Mouse (Mus musculus) liver, embryonic 16.5 days (tissue): ENCODE measurements around the gene Srsf5. TPM values are rescaled to one million over a fixed set of nuclear protein-coding genes. Genes with fewer than 3 reads are reported as not detected.

ENCODE experiments used
- ATAC-seq: fragments of 200-750 bp; cut with Nextera tagmentation; 2 replicates; pipeline ENCODE4 v1.8.0; 2017; ENCODE audit warnings: low read depth, mild to moderate bottlenecking, moderate number of reproducible peaks, moderate library complexity
- H3K27ac ChIP-seq: fragments of 300-500 bp; sonication (generic); 2 replicates; pipeline ENCODE4 v1.5.1; 2014; ENCODE audit warnings: mild to moderate bottlenecking, low read length
- H3K27me3 ChIP-seq: fragments of 300-500 bp; sonication (generic); 2 replicates; pipeline ENCODE4 v1.6.1; 2014; ENCODE audit warnings: low read depth, low read length, mixed read lengths; ENCODE audit not compliant: control insufficient read depth, insufficient read depth
- H3K36me3 ChIP-seq: fragments of 300-500 bp; sonication (generic); 2 replicates; pipeline ENCODE4 v1.6.1; 2014; ENCODE audit warnings: mild to moderate bottlenecking; ENCODE audit not compliant: control insufficient read depth, insufficient read depth
- H3K4me1 ChIP-seq: fragments of 300-500 bp; sonication (generic); 2 replicates; pipeline ENCODE4 v1.6.1; 2014; ENCODE audit warnings: low read depth, low read length, mixed read lengths; ENCODE audit not compliant: control insufficient read depth
- H3K4me2 ChIP-seq: fragments of 300-500 bp; sonication (generic); 2 replicates; pipeline ENCODE4 v1.6.1; 2014; ENCODE audit warnings: low read depth, low read length, mixed read lengths
- H3K4me3 ChIP-seq: fragments of 300-500 bp; sonication (generic); 2 replicates; pipeline ENCODE4 v1.5.1; 2014; ENCODE audit warnings: low read depth, mild to moderate bottlenecking, low read length
- H3K9ac ChIP-seq: fragments of 300-500 bp; sonication (generic); 2 replicates; pipeline ENCODE4 v1.6.1; 2014; ENCODE audit warnings: low read depth, low read length
- H3K9me3 ChIP-seq: fragments of 300-500 bp; sonication (generic); replicated peaks from 2 replicates; pipeline ENCODE4 v1.6.1; 2016; ENCODE audit warnings: low read length; ENCODE audit not compliant: control insufficient read depth
- WGBS: fragments of 180-500 bp; shearing (Covaris S2); extraction: QIAGEN DNeasy Blood & Tissue Kit; methylation state at CpG from one replicate; pipeline ENCODE4 v1.1.7; 2014; ENCODE audit not compliant: insufficient replicate concordance; 5-methylcytosine and 5-hydroxymethylcytosine counted together
- polyA plus RNA-seq: library from polyadenylated mRNA; unstranded; fragments of >200 nt; fragmentation: Nextera tagmentation; extraction: Ambion mirVana; gene quantifications from 2 replicates; pipeline ENCODE4 v1.2.1, GENCODE M21; 2015

Srsf5 gene
- polyA plus RNA-seq, 1 experiment from 2014 or later, result 273 TPM

DNA sequence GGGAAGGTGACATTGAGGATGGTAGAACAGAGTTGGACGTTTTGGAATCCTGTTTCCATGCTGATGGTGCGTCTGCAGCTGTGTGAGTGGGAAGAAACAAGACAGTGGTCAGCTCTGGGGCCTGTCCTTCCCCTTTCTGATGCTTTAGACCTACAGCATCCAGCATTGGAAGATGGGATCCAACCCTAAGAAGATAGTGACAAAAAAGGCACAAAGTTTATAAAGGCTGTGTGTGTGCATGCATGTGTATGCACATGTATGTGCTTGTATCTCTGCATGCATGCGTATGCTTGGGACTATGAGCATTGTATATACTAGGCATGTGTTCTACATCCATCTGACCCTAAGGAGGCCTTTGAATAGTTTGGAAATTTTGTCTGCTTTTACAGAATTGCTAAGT is 10.7 kb downstream of the Srsf5 start:
- peaks cover under 1% of the 10 kb centered on the region for H3K4me1 ChIP-seq
- 81% methylated on average over 3 of the region's 3 CpGs for WGBS
- no peak overlapping the region for H3K27ac ChIP-seq
- H3K9me3 ChIP-seq, result no peaks in the 10 kb centered on the region
- no peak overlapping the region for H3K4me3 ChIP-seq
- H3K9ac ChIP-seq, result no peak overlapping the region
- H3K4me2 ChIP-seq, result no peak overlapping the region
- no peak for ATAC-seq
- no peaks in the 10 kb centered on the region for H3K27me3 ChIP-seq
- H3K36me3 ChIP-seq, result peaks cover 82% of the 10 kb centered on the region

- Histone ChIP-seq H3K4me2 (no peak overlapping the region), H3K27ac (no peak overlapping the region), H3K27me3 (no peaks in the 10 kb centered on the region), H3K4me3 (no peak overlapping the region), H3K36me3 (peaks cover 65% of the 10 kb centered on the region), H3K4me1 (no peaks in the 10 kb centered on the region; the same call in 1 of the 2 replicates), H3K9me3 (no peaks in the 10 kb centered on the region), H3K9ac (no peak overlapping the region)
- 84% methylated on average over 4 of the region's 4 CpGs for WGBS
- ATAC-seq, result no peak
Observed at GRCm38 (mm10) chr12:80957961-80958360, 12.7 kb downstream of the Srsf5 start.

DNA sequence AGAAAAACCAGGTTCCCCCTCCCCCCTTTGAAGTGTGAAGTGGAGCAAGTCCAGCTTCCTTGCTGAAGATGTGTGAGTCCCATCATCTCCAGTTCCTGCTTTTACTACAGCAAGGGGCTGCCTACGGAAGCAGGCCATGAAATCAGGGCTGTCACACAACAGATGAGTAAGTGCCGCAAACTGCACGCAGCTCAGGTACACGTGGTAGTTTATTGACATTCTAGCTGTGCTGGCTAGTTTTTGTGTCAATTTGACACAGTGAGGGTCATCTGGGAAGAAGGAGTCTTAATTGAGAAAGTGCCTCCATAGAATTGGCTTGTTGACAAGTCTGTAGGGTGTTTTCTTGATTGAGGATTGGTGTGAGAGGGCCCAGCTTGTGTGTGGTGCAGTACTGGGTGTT is 17.3 kb downstream of the Srsf5 start:
- Histone ChIP-seq H3K9me3 (no peaks in the 10 kb centered on the region), H3K36me3 (peaks cover 19% of the 10 kb centered on the region), H3K9ac (no peak overlapping the region), H3K27ac (no peak overlapping the region), H3K4me1 (no peaks in the 10 kb centered on the region), H3K27me3 (no peaks in the 10 kb centered on the region), H3K4me2 (no peak overlapping the region), H3K4me3 (no peak overlapping the region)
- no peak for ATAC-seq
- 78% methylated on average over 4 of the region's 4 CpGs for WGBS

DNA sequence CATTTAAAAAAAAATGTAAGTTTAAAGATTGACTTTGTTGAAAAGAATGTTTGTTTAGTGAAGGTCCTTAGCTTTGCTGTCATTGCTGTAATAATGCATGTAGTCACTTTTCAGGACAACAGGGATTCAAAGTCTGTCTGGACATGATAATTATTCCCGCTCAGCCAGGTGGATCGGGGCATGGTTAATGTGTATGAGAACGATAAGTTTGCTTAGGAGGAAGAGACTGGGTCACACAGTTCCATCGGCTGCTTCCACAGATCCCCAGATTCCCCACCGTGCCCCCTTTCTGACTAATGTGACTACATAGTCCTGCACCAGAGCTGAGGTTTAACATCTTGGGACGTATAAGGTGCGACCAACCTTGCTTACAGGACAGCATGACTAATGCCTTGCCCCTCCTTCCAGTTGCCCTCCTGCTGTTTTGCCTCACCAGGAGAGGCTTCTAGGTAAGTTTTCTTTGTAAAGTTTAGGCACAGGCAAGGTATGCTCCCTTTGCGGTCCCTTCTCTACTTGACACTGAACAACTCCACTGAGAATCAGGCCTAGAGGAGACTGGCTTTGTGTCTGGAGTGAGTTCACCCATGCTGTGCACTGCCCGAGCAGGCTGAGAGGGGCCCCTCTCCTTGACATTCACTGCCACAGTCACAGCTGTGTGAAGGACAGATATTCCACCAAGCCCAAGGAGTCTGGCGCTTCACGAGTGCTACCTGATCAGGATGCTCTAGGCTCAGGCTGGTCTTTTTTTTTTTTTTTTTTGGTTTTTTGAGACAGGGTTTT is 20.9 kb downstream of the Srsf5 start:
- H3K4me1 ChIP-seq, result no peaks in the 10 kb centered on the region
- peak overlapping the region; percentile 7; the same call in 1 of the 2 replicates for H3K4me2 ChIP-seq
- H3K9me3 ChIP-seq, result no peaks in the 10 kb centered on the region
- peak overlapping the region; percentile 8; the same call in 1 of the 2 replicates for H3K27ac ChIP-seq
- H3K36me3 ChIP-seq, result no peaks in the 10 kb centered on the region
- no peaks in the 10 kb centered on the region for H3K27me3 ChIP-seq
- peak overlapping the region; percentile 22; the same call in 1 of the 2 replicates for H3K4me3 ChIP-seq
- peak; percentile 52 for ATAC-seq
- no peak overlapping the region for H3K9ac ChIP-seq
- WGBS, result 66% methylated on average over 11 of the region's 11 CpGs

DNA sequence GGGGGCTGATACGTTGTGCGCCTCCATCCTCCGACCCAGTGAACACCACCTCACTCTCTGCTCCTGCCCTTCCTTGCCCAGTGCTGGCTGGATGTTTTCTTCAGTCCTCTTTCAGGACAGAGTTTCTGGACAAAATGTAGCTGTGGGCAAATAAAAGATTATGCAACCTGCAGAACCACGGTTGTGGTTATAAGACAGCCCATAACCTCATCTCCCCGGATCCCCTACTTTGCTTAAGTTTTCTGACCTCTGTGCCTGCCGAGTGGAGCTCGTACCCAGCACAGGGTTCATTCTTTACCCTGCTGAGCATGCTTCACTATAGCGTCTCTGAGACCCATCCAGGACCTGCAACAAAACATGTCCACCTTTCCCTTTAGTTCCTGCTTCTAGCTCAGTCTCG is 22.6 kb downstream of the Srsf5 start:
- Histone ChIP-seq H3K4me3 (peak overlapping the region; percentile 22; the same call in 1 of the 2 replicates), H3K27ac (peak overlapping the region; percentile 38), H3K9me3 (no peaks in the 10 kb centered on the region), H3K36me3 (no peaks in the 10 kb centered on the region), H3K4me2 (0 out of 2 replicates have a peak overlapping the region, but pooled peaks have one; percentile 6), H3K27me3 (no peaks in the 10 kb centered on the region), H3K9ac (no peak overlapping the region), H3K4me1 (no peaks in the 10 kb centered on the region)
- ATAC-seq, result peak; percentile 61
- 57% methylated on average over 9 of the region's 9 CpGs for WGBS

GRCm38 (mm10) chr12:80968605-80969004 is 23.3 kb downstream of the Srsf5 start, which contains the start of gene Slc10a1:
Gene Slc10a1, minus strand, starts transcription at chr12:80968705.
- no peak for ATAC-seq
- WGBS, result 66% methylated on average over 5 of the region's 5 CpGs

DNA sequence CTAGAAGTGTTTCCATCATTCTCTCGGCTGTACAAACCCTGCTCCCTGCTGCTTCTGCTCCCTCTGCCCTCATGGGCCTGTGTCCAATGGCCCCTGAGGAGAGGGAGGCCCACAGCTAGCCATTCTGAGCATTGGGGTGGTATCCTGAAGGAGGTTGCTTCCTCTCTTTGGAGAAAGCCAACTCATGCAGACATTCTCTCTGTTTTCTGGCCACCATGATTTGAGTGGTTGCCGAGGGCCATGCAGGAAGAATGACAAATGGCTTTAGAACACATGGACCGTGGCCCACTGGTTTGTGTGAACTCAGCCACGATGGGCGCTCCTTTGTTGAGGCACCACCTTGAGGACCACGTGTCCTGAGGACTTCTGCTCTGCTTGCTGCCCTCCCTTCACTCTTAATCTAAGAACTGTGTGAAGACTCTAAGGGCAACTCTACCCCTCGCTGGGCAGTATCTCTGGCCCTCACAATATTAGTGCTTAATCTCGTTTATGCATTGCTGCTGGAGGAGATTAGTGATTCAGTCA is 24.9 kb downstream of the Srsf5 start:
- Histone ChIP-seq H3K4me1 (no peaks in the 10 kb centered on the region), H3K9ac (no peak overlapping the region), H3K27ac (no peak overlapping the region), H3K36me3 (no peaks in the 10 kb centered on the region), H3K9me3 (no peaks in the 10 kb centered on the region), H3K4me2 (no peak overlapping the region), H3K4me3 (no peak overlapping the region), H3K27me3 (no peaks in the 10 kb centered on the region)
- WGBS, result 66% methylated on average over 8 of the region's 8 CpGs
- no peak for ATAC-seq

More at GRCm38 (mm10) chr12:80968605-80969004, 23.3 kb downstream of the Srsf5 start, which contains the start of gene Slc10a1:
- H3K9ac ChIP-seq, result no peak within 1 kb of the TSS
- no peaks in the 10 kb centered on the region for H3K27me3 ChIP-seq
- H3K9me3 ChIP-seq, result no peaks in the 10 kb centered on the region
- H3K27ac ChIP-seq, result peak within 1 kb of the TSS; percentile 38
- no peaks in the 10 kb centered on the region for H3K4me1 ChIP-seq
- H3K4me3 ChIP-seq, result peak within 1 kb of the TSS; percentile 22; the same call in 1 of the 2 replicates
- H3K4me2 ChIP-seq, result 0 out of 2 replicates have a peak within 1 kb of the TSS, but pooled peaks have one; percentile 6
- H3K36me3 ChIP-seq, result no peaks in the 10 kb centered on the region

GRCm38 (mm10) chr12:80971756-80972155 is 26.5 kb downstream of the Srsf5 start:
- Histone ChIP-seq H3K9ac (no peak overlapping the region), H3K4me3 (no peak overlapping the region), H3K27me3 (no peaks in the 10 kb centered on the region), H3K36me3 (no peaks in the 10 kb centered on the region), H3K4me1 (no peaks in the 10 kb centered on the region), H3K4me2 (no peak overlapping the region), H3K9me3 (no peaks in the 10 kb centered on the region), H3K27ac (no peak overlapping the region)
- no peak for ATAC-seq
- WGBS, result 37% methylated on average over 3 of the region's 3 CpGs
